Mouse (Mus musculus): ENCODE measurements around the gene Ankrd31. TPM values are rescaled to one million over a fixed set of nuclear protein-coding genes. Genes with fewer than 3 reads are reported as not detected.

Ankrd31 gene
- polyA plus RNA-seq, 1 experiment: not detected

DNA sequence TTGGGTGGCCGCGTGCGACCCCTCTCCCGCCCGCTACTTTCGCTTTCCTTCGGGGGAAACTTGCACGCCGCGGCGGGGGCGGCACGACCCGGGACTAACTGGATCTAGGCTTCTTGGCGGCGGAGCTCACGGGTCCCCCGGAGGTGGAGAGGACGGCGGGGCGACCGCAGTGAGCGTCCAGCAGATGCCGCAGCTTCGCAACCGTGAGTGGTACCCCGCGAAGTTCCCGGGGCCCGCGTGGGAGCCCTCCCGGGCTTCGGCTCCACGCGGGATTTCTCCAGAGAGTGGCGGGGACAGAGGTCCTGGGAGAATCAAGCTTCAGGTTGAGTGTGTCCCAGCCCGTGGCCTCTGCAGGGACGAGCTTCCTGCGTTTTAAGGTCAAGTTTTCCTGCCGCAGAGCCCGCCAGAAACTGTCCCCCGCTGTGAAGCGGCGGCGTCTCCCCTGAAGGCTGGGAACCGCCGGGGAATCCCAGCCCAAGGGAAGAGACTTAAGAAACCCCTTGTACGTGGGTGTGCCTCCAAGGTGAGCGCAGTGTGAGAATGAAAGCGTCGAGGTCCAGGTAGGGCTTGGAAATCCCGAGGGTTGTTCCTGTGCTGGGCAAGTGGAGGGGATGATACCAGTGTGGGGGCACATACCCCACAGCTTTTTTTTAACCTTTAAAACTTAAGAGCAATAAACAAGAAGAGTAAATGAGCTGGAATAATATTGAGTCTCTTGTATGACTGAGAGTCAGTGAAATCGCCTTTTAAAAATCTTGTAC lies 177.1 kb downstream of the Ankrd31 start:
- TF ChIP-seq GATA1 (IDR thresholded peaks at IDR 0.05; ENCODE audit: low read length): no peak

- no peak for TF ChIP-seq GATA1 (IDR thresholded peaks at IDR 0.05; ENCODE audit: low read length)
Observed at GRCm38 (mm10) chr13:96925991-96926725, 178.1 kb downstream of the Ankrd31 start.

- TF ChIP-seq GATA1 (IDR thresholded peaks at IDR 0.05; ENCODE audit: low read length): no peak
Observed at GRCm38 (mm10) chr13:96927781-96928180, 179.7 kb downstream of the Ankrd31 start.

DNA sequence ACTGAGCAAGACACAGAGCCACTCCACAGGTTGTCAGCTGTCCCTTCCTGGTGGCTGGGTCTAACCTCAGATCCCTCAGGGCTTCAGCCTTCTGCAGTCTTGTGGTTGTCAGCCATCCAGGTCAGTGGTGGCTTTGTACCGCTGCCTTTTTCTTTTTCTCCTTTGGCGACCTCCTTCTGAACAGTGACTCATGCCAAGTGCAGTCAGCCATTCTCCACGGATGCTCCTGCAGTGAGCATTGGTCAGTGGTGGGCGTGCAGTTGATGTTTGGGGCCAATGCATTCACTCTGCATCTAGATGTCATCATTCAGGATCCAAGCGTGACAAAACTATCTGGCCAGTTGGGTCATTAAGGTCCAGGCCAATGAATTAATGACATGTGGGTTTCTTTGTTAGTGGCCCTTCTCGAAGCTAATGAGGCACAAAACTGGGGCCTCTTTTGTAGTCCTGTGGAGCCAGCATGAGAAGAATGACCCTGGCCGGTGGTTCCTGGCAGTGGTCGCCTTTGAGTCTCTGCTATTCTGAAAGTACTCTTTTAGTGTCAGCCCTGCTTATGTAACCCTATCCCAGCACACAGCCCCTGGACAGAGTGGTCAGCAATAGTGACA lies 180.5 kb downstream of the Ankrd31 start:
- no peak for TF ChIP-seq GATA1 (IDR thresholded peaks at IDR 0.05; ENCODE audit: low read length)

- no peak for TF ChIP-seq GATA1 (IDR thresholded peaks at IDR 0.05; ENCODE audit: low read length)
Observed at GRCm38 (mm10) chr13:96932745-96933144, 184.7 kb downstream of the Ankrd31 start.

GRCm38 (mm10) chr13:96933367-96933766 lies 185.3 kb downstream of the Ankrd31 start:
- TF ChIP-seq GATA1 (IDR thresholded peaks at IDR 0.05; ENCODE audit: low read length): no peak

GRCm38 (mm10) chr13:96936173-96936777 lies 188.2 kb downstream of the Ankrd31 start:
- no peak for TF ChIP-seq GATA1 (IDR thresholded peaks at IDR 0.05; ENCODE audit: low read length)

GRCm38 (mm10) chr13:96937059-96937558 lies 189.0 kb downstream of the Ankrd31 start:
- no peak for TF ChIP-seq GATA1 (IDR thresholded peaks at IDR 0.05; ENCODE audit: low read length)

GRCm38 (mm10) chr13:96939680-96940079 lies 191.6 kb downstream of the Ankrd31 start:
- no peak for TF ChIP-seq GATA1 (IDR thresholded peaks at IDR 0.05; ENCODE audit: low read length)

- TF ChIP-seq GATA1 (IDR thresholded peaks at IDR 0.05; ENCODE audit: low read length): no peak
Observed at GRCm38 (mm10) chr13:96943571-96943970, 195.5 kb downstream of the Ankrd31 start.

DNA sequence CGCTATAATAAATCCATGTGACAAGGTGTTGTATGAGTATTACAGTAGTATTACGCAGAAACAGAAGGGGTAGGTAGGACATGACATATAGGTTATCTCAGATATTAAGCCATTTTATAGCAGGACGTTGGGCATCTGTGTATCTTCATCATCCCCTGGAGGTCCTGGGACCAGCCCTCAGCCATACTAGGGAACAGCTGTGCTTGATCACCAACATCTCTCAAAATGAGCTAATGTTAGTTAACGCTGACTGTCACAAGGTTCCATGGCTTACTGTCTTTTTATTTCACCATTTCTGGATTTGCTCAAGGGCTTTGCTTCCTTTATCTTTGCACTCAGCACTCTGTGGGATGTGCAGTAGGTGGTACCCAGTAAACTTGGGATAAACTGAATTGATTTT lies 197.7 kb downstream of the Ankrd31 start:
- no peak for TF ChIP-seq GATA1 (IDR thresholded peaks at IDR 0.05; ENCODE audit: low read length)

GRCm38 (mm10) chr13:96947722-96948121 lies 199.7 kb downstream of the Ankrd31 start:
- TF ChIP-seq GATA1 (IDR thresholded peaks at IDR 0.05; ENCODE audit: low read length): no peak

- no peak for TF ChIP-seq GATA1 (IDR thresholded peaks at IDR 0.05; ENCODE audit: low read length)
Observed at GRCm38 (mm10) chr13:96951880-96952279, 203.8 kb downstream of the Ankrd31 start.

DNA sequence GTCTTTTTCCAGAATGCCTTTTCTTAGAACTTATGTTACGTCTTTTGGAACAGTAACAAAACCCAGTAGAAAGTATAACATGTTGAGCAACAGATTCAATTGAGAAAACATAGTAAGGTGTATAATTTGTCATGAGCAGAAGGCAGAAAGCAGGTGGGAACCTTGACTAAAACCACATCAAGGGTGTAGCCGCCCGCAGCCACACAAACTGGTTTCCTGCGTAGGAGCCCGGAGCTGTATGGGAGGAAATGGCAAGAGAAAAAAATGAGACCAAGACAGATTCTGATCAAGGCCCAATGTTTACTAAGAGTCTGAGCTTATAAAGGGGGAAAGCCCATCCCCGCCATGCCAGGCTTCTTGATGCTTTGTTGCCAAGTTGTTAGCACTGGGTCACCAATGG lies 208.4 kb downstream of the Ankrd31 start:
- TF ChIP-seq GATA1 (IDR thresholded peaks at IDR 0.05; ENCODE audit: low read length): no peak

Other genes with a start within 250 kb of the Ankrd31 start
- 0.21 and 0.41 TPM in 2 replicates for gene Polk, start 205.7 kb upstream of the Ankrd31 start, polyA plus RNA-seq (2012)
- gene Col4a3bp, start 205.7 kb upstream of the Ankrd31 start, polyA plus RNA-seq (2012): 27.4 and 34.7 TPM in 2 replicates
- 17.5 and 20.0 TPM in 2 replicates for gene Hmgcr, start 77.3 kb upstream of the Ankrd31 start, polyA plus RNA-seq (2012)
- gene Gcnt4, start 176.4 kb downstream of the Ankrd31 start, polyA plus RNA-seq (2012): not detected in 2 replicates